Mouse (Mus musculus) spleen, adult 2 months (tissue): ENCODE measurements around the gene Dnajb7.

ENCODE experiments used
- CTCF ChIP-seq: fragments of 200-500 bp; IDR thresholded peaks from 2 replicates; pipeline ENCODE4 v1.5.1; 2011; ENCODE audit warnings: mild to moderate bottlenecking, inconsistent platforms; ENCODE audit not compliant: insufficient read depth, insufficient read length, insufficient replicate concordance; ENCODE audit errors: extremely low read depth
- POLR2A ChIP-seq: fragments of 200-500 bp; IDR thresholded peaks from 2 replicates; pipeline ENCODE4 v1.6.1; 2011; ENCODE audit warnings: low read depth, low read length, inconsistent platforms

DNA sequence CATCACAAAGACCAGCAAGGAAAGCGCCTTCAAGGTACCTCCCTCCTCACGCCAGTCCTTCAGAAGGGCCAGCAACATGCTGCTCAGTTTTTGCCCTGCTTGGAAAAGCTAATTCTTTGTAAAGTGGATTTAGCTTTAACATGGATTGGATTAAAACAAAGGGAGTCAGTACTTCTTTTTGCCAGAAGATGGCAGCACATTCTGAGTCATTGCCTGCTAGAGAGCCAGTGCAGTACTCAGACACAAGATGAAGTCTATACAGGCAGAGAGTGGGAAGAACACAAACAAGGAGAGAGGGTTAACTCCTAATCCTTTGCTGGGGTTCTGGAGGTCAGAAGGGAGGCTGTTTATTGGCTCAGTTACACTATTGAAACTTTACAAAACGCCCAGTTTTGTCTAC, 40.4 kb upstream of the Dnajb7 start:
- TF ChIP-seq POLR2A (no peak), CTCF (peak; percentile 27; the same call in 1 of the 2 replicates)
